Mouse (Mus musculus) stomach, postnatal 0 days (tissue): Measurements from ENCODE around the gene Pitpnm2.

Experiments
- CTCF ChIP-seq: IDR thresholded peaks from 2 replicates; pipeline ENCODE4 v1.5.1; 2016; ENCODE audit warnings: antibody characterized with exemption, low read depth, mild to moderate bottlenecking, moderate library complexity
- EP300 ChIP-seq: optimal IDR thresholded peaks from 2 replicates; pipeline ENCODE3; 2016; ENCODE audit warnings: antibody characterized with exemption

DNA sequence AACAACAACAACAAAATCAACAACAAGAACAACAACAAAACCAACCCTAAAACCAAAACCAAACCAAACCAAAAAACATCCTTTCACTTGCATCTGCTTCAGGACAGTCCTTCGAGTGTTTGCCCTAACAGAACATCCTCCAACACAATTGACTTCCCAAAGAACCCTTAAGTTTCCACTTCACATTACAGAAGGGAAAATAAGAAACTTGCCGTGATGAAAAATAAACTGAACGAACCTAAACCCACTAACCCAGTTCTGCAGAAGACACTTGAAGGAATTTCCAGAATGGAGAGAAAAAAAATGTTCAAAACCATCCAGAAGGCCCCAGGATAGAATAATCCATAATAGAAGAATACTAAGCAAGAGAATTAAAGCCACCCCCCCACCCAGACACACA, 146.5 kb downstream of the Pitpnm2 start:
- TF ChIP-seq CTCF (no peak), EP300 (no peak)
